Mouse (Mus musculus) CH12.LX (cell line): ENCODE measurements at regions not wholly inside any gene's neighbourhood (a gene's known extent, or its start where the extent isn't known, plus 50 kb on each side); places are given as distances from the start of the nearest gene placed in this dataset.

Experiments used
- DNase-seq: peaks from one replicate; pipeline ENCODE4 v3.0.0-alpha.2; 2013; ENCODE audit errors: extremely low read depth
- H3K27ac ChIP-seq: 2 replicates; pipeline ENCODE4 v1.5.1; 2012; ENCODE audit warnings: low read depth, mild to moderate bottlenecking, control low read depth, moderate library complexity; ENCODE audit not compliant: insufficient read depth
- H3K27me3 ChIP-seq: replicated peaks from 2 replicates; pipeline ENCODE3; 2012; ENCODE audit warnings: inconsistent platforms
- H3K36me3 ChIP-seq, 2 experiments: replicated peaks in 1 of 2; 2 replicates each; pipeline versions ENCODE3 to v1.6.1; 2012; ENCODE audit warnings: inconsistent platforms in 1 of 2, low read length in 1 of 2, mild to moderate bottlenecking in 1 of 2, mixed read lengths in 1 of 2, moderate library complexity in 1 of 2; ENCODE audit not compliant: control insufficient read depth in 1 of 2, insufficient read depth in 1 of 2
- H3K4me1 ChIP-seq, 2 experiments: 2 replicates each; pipeline ENCODE4 v1.6.1; 2012; ENCODE audit warnings: inconsistent platforms in 1 of 2, moderate library complexity in 1 of 2; ENCODE audit not compliant: insufficient read depth in 2 of 2, control insufficient read depth in 1 of 2
- H3K4me2 ChIP-seq: 2 replicates; pipeline ENCODE4 v1.6.1; 2012; ENCODE audit warnings: low read depth, mild to moderate bottlenecking, control low read depth; ENCODE audit not compliant: poor library complexity, insufficient read depth, severe bottlenecking
- H3K4me3 ChIP-seq, 3 experiments: fragments of 150-350 bp in 1 of 3; sonication (generic) in 1 of 3; replicated peaks in 1 of 3; 2 replicates each; pipeline versions ENCODE3 to v1.5.1; 2011 to 2012; ENCODE audit warnings: low read depth in 2 of 3, low read length in 2 of 3, mild to moderate bottlenecking in 2 of 3, moderate library complexity in 2 of 3, control low read depth in 1 of 3, improper control_type of control experiment in 1 of 3, inconsistent platforms in 1 of 3, mixed read lengths in 1 of 3; ENCODE audit not compliant: poor library complexity in 1 of 3
- H3K79me2 ChIP-seq: replicated peaks from 2 replicates; pipeline ENCODE4 v1.6.1; 2012; ENCODE audit warnings: mild to moderate bottlenecking, moderate library complexity; ENCODE audit not compliant: control insufficient read depth, poor library complexity, insufficient read depth, severe bottlenecking; ENCODE audit errors: extremely low read depth
- H3K9ac ChIP-seq: 2 replicates; pipeline ENCODE4 v1.6.1; 2012; ENCODE audit warnings: low read depth, mild to moderate bottlenecking, control low read depth, moderate library complexity; ENCODE audit not compliant: insufficient read depth
- H3K9me3 ChIP-seq: replicated peaks from 2 replicates; pipeline ENCODE3; 2012; ENCODE audit warnings: low read length, inconsistent platforms, mixed read lengths
- BHLHE40 ChIP-seq: IDR thresholded peaks from 2 replicates; pipeline ENCODE4 v1.6.1; 2011; ENCODE audit warnings: mild to moderate bottlenecking, low read depth, low read length, improper control_type of control experiment
- CHD1 ChIP-seq: IDR thresholded peaks from 2 replicates; pipeline ENCODE4 v1.6.1; 2012; ENCODE audit warnings: low read depth, low read length, improper control_type of control experiment, inconsistent platforms
- CHD2 ChIP-seq: IDR thresholded peaks from 2 replicates; pipeline ENCODE4 v1.6.1; 2011; ENCODE audit warnings: low read length, improper control_type of control experiment
- ELF1 ChIP-seq: IDR thresholded peaks from 2 replicates; pipeline ENCODE4 v1.6.1; 2014; ENCODE audit warnings: low read depth, mild to moderate bottlenecking, inconsistent platforms, low read length, improper control_type of control experiment
- EP300 ChIP-seq: IDR thresholded peaks from 2 replicates; pipeline ENCODE4 v1.6.1; 2011; ENCODE audit warnings: low read length, improper control_type of control experiment
- GABPA ChIP-seq: IDR thresholded peaks from 2 replicates; pipeline ENCODE4 v1.6.1; 2012; ENCODE audit warnings: low read depth, low read length, improper control_type of control experiment, inconsistent platforms; ENCODE audit not compliant: insufficient replicate concordance
- HCFC1 ChIP-seq: IDR thresholded peaks from 2 replicates; pipeline ENCODE4 v1.6.1; 2012; ENCODE audit warnings: low read depth, mild to moderate bottlenecking, inconsistent platforms, low read length, improper control_type of control experiment
- IRF4 ChIP-seq: IDR thresholded peaks from 2 replicates; pipeline ENCODE4 v1.6.1; 2014; ENCODE audit warnings: low read depth, mild to moderate bottlenecking, inconsistent platforms, low read length, improper control_type of control experiment
- JUND ChIP-seq: conservative IDR thresholded peaks from 2 replicates; pipeline ENCODE4 v1.6.1; 2011; ENCODE audit warnings: low read depth, low read length, improper control_type of control experiment
- KAT2A ChIP-seq: IDR thresholded peaks from 2 replicates; pipeline ENCODE4 v1.6.1; 2012; ENCODE audit warnings: low read length, improper control_type of control experiment, inconsistent platforms; ENCODE audit not compliant: insufficient replicate concordance
- MAFK ChIP-seq: IDR thresholded peaks from 2 replicates; pipeline ENCODE4 v1.6.1; 2011; ENCODE audit warnings: low read length, improper control_type of control experiment; ENCODE audit not compliant: insufficient replicate concordance
- MAZ ChIP-seq: IDR thresholded peaks from 2 replicates; pipeline ENCODE4 v1.6.1; 2012; ENCODE audit warnings: low read depth, mild to moderate bottlenecking, inconsistent platforms, low read length, improper control_type of control experiment, moderate library complexity
- MEF2A ChIP-seq: IDR thresholded peaks from 2 replicates; pipeline ENCODE4 v1.6.1; 2014; ENCODE audit warnings: low read depth, mild to moderate bottlenecking, inconsistent platforms, low read length, improper control_type of control experiment, borderline replicate concordance
- NELFE ChIP-seq: IDR thresholded peaks from 2 replicates; pipeline ENCODE4 v1.6.1; 2011; ENCODE audit warnings: low read depth, low read length, improper control_type of control experiment
- NRF1 ChIP-seq: IDR thresholded peaks from 2 replicates; pipeline ENCODE4 v1.6.1; 2014; ENCODE audit warnings: low read depth, mild to moderate bottlenecking, inconsistent platforms, low read length, improper control_type of control experiment, moderate library complexity
- POLR2A ChIP-seq: IDR thresholded peaks from 2 replicates; pipeline ENCODE4 v1.6.1; 2011; ENCODE audit warnings: low read depth, mild to moderate bottlenecking, improper control_type of control experiment, low read length
- RAD21 ChIP-seq: IDR thresholded peaks from 2 replicates; pipeline ENCODE4 v1.6.1; 2011; ENCODE audit warnings: low read depth, mild to moderate bottlenecking, low read length, improper control_type of control experiment, moderate library complexity
- RCOR1 ChIP-seq: conservative IDR thresholded peaks from 2 replicates; pipeline ENCODE4 v1.6.1; 2012; ENCODE audit warnings: low read depth, mild to moderate bottlenecking, inconsistent platforms, low read length, improper control_type of control experiment
- TBP ChIP-seq: conservative IDR thresholded peaks from 2 replicates; pipeline ENCODE4 v1.6.1; 2011; ENCODE audit warnings: low read depth, low read length, improper control_type of control experiment
- USF1 ChIP-seq: IDR thresholded peaks from 2 replicates; pipeline ENCODE4 v1.6.1; 2014; ENCODE audit warnings: low read depth, mild to moderate bottlenecking, inconsistent platforms, low read length, improper control_type of control experiment
- ZC3H11A ChIP-seq: IDR thresholded peaks from 2 replicates; pipeline ENCODE4 v1.6.1; 2012; ENCODE audit warnings: low read depth, mild to moderate bottlenecking, inconsistent platforms, low read length, improper control_type of control experiment
- ZMIZ1 ChIP-seq: IDR thresholded peaks from 2 replicates; pipeline ENCODE4 v1.6.1; 2012; ENCODE audit warnings: low read depth, mild to moderate bottlenecking, inconsistent platforms, low read length, improper control_type of control experiment
- dilution Hi-C: fragments of 300-500 bp; cut with MboI; formaldehyde crosslinking; loops from 2 replicates; pipeline ENCODE4 v1.14.3; 2020; ENCODE audit warnings: low sequenced_read_pairs; ENCODE audit not compliant: extremely low pct_unique_long_range_greater_than_20kb, extremely low pct_ligation_motif_present
- in situ Hi-C: fragments of 300-500 bp; cut with MboI; formaldehyde crosslinking; loops from 3 replicates; pipeline ENCODE4 v1.14.3; 2019; ENCODE audit warnings: low sequenced_read_pairs, low pct_ligation_motif_present, low pct_unique_long_range_greater_than_20kb, mixed read lengths

- no peaks in the 10 kb centered on the region for H3K36me3 ChIP-seq
- no peak overlapping the region for H3K4me3 ChIP-seq
- no peak for DNase-seq
- H3K27ac ChIP-seq, result no peak overlapping the region
- no peaks in the 10 kb centered on the region for H3K79me2 ChIP-seq
- H3K4me2 ChIP-seq, result no peak overlapping the region
- dilution Hi-C loops, result no loop called here
- in situ Hi-C loops, result no loop called here
- H3K9ac ChIP-seq, result no peak overlapping the region
- H3K27me3 ChIP-seq, result no peaks in the 10 kb centered on the region
- no peak for TF ChIP-seq GABPA
- no peak for TF ChIP-seq ZC3H11A
- no peak for TF ChIP-seq MAZ
- no peak for TF ChIP-seq TBP
- no peak for TF ChIP-seq RAD21
- no peak for TF ChIP-seq KAT2A
- no peak for TF ChIP-seq NRF1
- TF ChIP-seq CHD1, result no peak
- no peak for TF ChIP-seq HCFC1
- no peak for TF ChIP-seq POLR2A
- TF ChIP-seq ELF1, result no peak
- TF ChIP-seq BHLHE40, result no peak
- TF ChIP-seq NELFE, result no peak
- TF ChIP-seq RCOR1, result no peak
- peaks cover 0 to 3% of the 10 kb centered on the region in 2 experiments; a peak in 2 of 4 replicates for H3K4me1 ChIP-seq
- peaks cover 3% of the 10 kb centered on the region for H3K9me3 ChIP-seq
Observed at GRCm38 (mm10) chr14:67582201-67582782, 1573.3 kb upstream of the Gulo start.

- no peak overlapping the region for H3K4me2 ChIP-seq
- peaks cover 3% of the 10 kb centered on the region for H3K9me3 ChIP-seq
Observed at GRCm38 (mm10) chr14:67574346-67574949, 1565.4 kb upstream of the Gulo start.

More at GRCm38 (mm10) chr14:67574346-67574949, 1565.4 kb upstream of the Gulo start:
- Histone ChIP-seq H3K9ac (no peak overlapping the region), H3K4me3 (no peak overlapping the region), H3K4me1 (peaks cover 0 to 14% of the 10 kb centered on the region in 2 experiments; a peak in 2 of 4 replicates), H3K27me3 (no peaks in the 10 kb centered on the region), H3K36me3 (no peaks in the 10 kb centered on the region), H3K27ac (no peak overlapping the region), H3K79me2 (no peaks in the 10 kb centered on the region)
- TF ChIP-seq ZMIZ1, result no peak
- TF ChIP-seq CHD2, result no peak
- no peak for TF ChIP-seq CHD1
- no peak for TF ChIP-seq MAFK
- no peak for TF ChIP-seq EP300
- no peak for TF ChIP-seq NRF1
- no peak for TF ChIP-seq KAT2A
- TF ChIP-seq USF1, result no peak
- no peak for TF ChIP-seq RCOR1
- no peak for TF ChIP-seq JUND
- TF ChIP-seq IRF4, result no peak
- no peak for TF ChIP-seq MEF2A
- no peak for TF ChIP-seq POLR2A
- no peak for DNase-seq
- in situ Hi-C loops, result loop anchor here (25.0 kb wide), 1 partner anchor 237 kb away; no protein-coding TSS in a partner anchor
- dilution Hi-C loops, result no loop called here
